Mouse (Mus musculus): ENCODE data around the gene Mgst1. TPM values are rescaled to one million over a fixed set of nuclear protein-coding genes. Genes with fewer than 3 reads are reported as not detected.

Mgst1 gene
- polyA plus RNA-seq, 1 experiment = 2.2 TPM

DNA sequence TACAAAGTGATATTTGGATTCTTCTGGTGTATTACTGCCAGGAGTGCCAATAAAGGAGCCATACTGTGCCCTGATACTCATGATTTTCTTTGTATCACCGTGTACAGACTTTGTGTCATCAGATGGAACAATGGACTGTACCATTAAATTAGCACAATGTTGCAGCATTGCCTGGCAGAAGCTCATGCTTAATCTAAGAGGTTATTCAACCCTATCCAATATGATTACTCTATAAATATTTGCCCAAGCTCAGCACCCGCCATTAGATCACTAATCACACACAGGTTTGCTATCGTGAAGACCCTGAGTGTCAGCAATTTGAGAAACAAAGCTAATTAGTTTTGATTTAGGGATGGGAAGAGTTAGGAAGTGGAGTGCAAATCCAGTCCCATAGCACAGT, 9.6 kb upstream of the Mgst1 start:
- Histone ChIP-seq H3K27me3 (ENCODE audit: control insufficient read depth, insufficient read depth, insufficient read length) (no peaks in the 10 kb centered on the region), H3K4me2 (ENCODE audit: low read depth) (no peak overlapping the region), H3K36me3 (ENCODE audit: control insufficient read depth, insufficient read depth) (no peaks in the 10 kb centered on the region), H3K4me3 (no peak overlapping the region), H3K79me2 (ENCODE audit: control insufficient read depth, insufficient read depth) (no peaks in the 10 kb centered on the region), H3ac (ENCODE audit: control insufficient read depth, insufficient read length) (no peak overlapping the region)
- TF ChIP-seq TCF3 (IDR thresholded peaks at IDR 0.05; ENCODE audit: insufficient read length, low read depth) (no peak), MYOD1 (IDR thresholded peaks at IDR 0.05; ENCODE audit: control insufficient read depth in 1 of 3, insufficient read length in 2 of 3, low read depth in 2 of 3) (no peak), USF1 (IDR thresholded peaks at IDR 0.05; ENCODE audit: low read depth) (no peak), POLR2AphosphoS2 (IDR thresholded peaks at IDR 0.05; ENCODE audit: insufficient read length, low read depth) (no peak), POLR2A (IDR thresholded peaks at IDR 0.05; ENCODE audit: insufficient read length, low read depth) (no peak), MYOG (IDR thresholded peaks at IDR 0.05; ENCODE audit: control insufficient read depth in 1 of 3, insufficient read depth in 1 of 3, insufficient read length in 2 of 3, low read depth in 2 of 3) (no peak), MAX (IDR thresholded peaks at IDR 0.05; ENCODE audit: low read depth) (no peak), TCF12 (IDR thresholded peaks at IDR 0.05; ENCODE audit: insufficient read depth, poor library complexity, severe bottlenecking) (no peak), E2F4 (IDR thresholded peaks at IDR 0.05; ENCODE audit: insufficient read depth) (no peak), REST (IDR thresholded peaks at IDR 0.05; ENCODE audit: insufficient read depth, insufficient read length) (no peak), SRF (IDR thresholded peaks at IDR 0.05; ENCODE audit: control insufficient read depth, insufficient read length, low read depth) (no peak), CEBPB (IDR thresholded peaks at IDR 0.05; ENCODE audit: insufficient read depth, poor library complexity, severe bottlenecking) (no peak)

DNA sequence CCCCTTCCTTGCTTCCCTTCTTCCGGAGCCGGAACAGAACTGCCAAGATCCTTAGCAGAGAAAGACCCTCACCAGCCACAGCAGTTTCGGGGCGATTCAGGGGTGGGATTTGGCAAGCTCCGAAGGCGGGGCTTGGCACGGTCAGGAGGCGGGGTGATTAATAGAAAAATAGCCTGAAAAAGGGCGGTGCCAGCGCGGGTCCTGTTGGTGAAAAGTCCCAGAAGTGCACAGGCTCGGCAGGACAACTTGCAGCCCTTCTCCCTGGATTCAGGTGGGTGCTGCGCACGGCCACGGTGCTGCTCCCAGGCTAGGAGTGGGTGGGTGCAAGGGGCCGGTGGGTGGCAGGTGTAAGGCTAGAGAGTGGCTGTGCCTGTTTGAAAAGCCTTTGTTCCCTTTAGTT, 220 bp downstream of the Mgst1 start:
- H3K36me3 ChIP-seq (ENCODE audit: control insufficient read depth, insufficient read depth) = no peaks in the 10 kb centered on the region

DNA sequence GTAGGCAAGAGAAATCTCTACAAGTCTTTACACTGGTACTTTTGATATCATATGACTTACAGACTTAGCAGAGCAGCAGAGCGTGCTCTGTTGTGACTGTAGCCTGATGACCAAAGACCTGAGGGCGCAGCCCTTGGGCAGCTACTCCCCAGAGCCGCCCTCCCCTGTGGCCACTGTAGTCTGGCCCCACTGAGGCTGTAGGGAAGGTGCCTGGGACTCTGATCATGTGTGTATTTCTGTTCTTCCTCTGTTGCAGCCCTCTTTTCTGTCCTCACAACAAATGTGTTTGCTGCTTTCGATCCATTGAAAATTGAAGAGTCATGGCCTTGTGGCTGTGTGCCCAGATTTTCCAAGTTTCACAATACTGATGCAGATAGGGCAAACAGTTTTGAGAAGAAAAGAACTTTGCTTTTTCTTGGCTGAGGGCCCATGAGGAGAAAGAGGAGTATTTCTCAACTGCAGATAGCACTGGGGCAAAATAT, 1.0 kb downstream of the Mgst1 start:
- TF ChIP-seq SRF (IDR thresholded peaks at IDR 0.05; ENCODE audit: control insufficient read depth, insufficient read length, low read depth) (no peak), CEBPB (IDR thresholded peaks at IDR 0.05; ENCODE audit: insufficient read depth, poor library complexity, severe bottlenecking) (no peak), REST (IDR thresholded peaks at IDR 0.05; ENCODE audit: insufficient read depth, insufficient read length) (no peak), USF1 (IDR thresholded peaks at IDR 0.05; ENCODE audit: low read depth) (no peak), MAX (IDR thresholded peaks at IDR 0.05; ENCODE audit: low read depth) (no peak), E2F4 (IDR thresholded peaks at IDR 0.05; ENCODE audit: insufficient read depth) (no peak), TCF3 (IDR thresholded peaks at IDR 0.05; ENCODE audit: insufficient read length, low read depth) (no peak)
- H3K4me3 ChIP-seq = no peak overlapping the region

More for the DNA sequence above, 220 bp downstream of the Mgst1 start:
- Histone ChIP-seq H3K27me3 (ENCODE audit: control insufficient read depth, insufficient read depth, insufficient read length) (no peaks in the 10 kb centered on the region), H3K4me3 (no peak overlapping the region), H3K4me2 (ENCODE audit: low read depth) (peak overlapping the region; percentile 61), H3ac (ENCODE audit: control insufficient read depth, insufficient read length) (no peak overlapping the region), H3K79me2 (ENCODE audit: control insufficient read depth, insufficient read depth) (no peaks in the 10 kb centered on the region)
- no peak for TF ChIP-seq E2F4 (IDR thresholded peaks at IDR 0.05; ENCODE audit: insufficient read depth)
- TF ChIP-seq POLR2A (IDR thresholded peaks at IDR 0.05; ENCODE audit: insufficient read length, low read depth) = no peak
- no peak for TF ChIP-seq TCF12 (IDR thresholded peaks at IDR 0.05; ENCODE audit: insufficient read depth, poor library complexity, severe bottlenecking)
- no peak for TF ChIP-seq REST (IDR thresholded peaks at IDR 0.05; ENCODE audit: insufficient read depth, insufficient read length)

DNA sequence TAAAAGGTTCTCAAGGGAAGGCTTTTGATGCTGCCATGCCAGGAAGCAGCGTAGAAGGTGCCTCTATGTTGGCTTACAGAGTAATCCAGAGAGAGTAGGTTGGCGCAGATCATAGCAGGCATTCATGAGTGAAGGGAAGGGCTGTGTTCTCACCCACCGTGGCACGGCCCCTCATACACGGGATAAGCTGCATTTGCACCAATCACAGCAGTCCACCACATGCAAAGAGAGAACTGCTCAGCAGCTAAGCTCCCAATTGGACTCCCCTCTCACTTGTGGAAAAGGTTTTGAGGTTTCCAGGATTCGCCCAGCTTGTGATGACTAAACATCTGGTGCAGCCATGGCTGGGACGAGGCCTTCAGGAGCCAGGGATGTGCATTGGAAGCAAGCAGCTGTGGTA, 2.5 kb downstream of the Mgst1 start:
- no peaks in the 10 kb centered on the region for H3K79me2 ChIP-seq (ENCODE audit: control insufficient read depth, insufficient read depth)
- no peaks in the 10 kb centered on the region for H3K36me3 ChIP-seq (ENCODE audit: control insufficient read depth, insufficient read depth)
- no peaks in the 10 kb centered on the region for H3K27me3 ChIP-seq (ENCODE audit: control insufficient read depth, insufficient read depth, insufficient read length)
- H3ac ChIP-seq (ENCODE audit: control insufficient read depth, insufficient read length) = no peak overlapping the region
- no peak overlapping the region for H3K4me2 ChIP-seq (ENCODE audit: low read depth)
- H3K4me3 ChIP-seq = no peak overlapping the region
- TF ChIP-seq SRF (IDR thresholded peaks at IDR 0.05; ENCODE audit: control insufficient read depth, insufficient read length, low read depth) = no peak
- no peak for TF ChIP-seq POLR2AphosphoS2 (IDR thresholded peaks at IDR 0.05; ENCODE audit: insufficient read length, low read depth)
- TF ChIP-seq REST (IDR thresholded peaks at IDR 0.05; ENCODE audit: insufficient read depth, insufficient read length) = no peak
- no peak for TF ChIP-seq MYOG (IDR thresholded peaks at IDR 0.05; ENCODE audit: control insufficient read depth in 1 of 3, insufficient read depth in 1 of 3, insufficient read length in 2 of 3, low read depth in 2 of 3)
- no peak for TF ChIP-seq CEBPB (IDR thresholded peaks at IDR 0.05; ENCODE audit: insufficient read depth, poor library complexity, severe bottlenecking)
- no peak for TF ChIP-seq MAX (IDR thresholded peaks at IDR 0.05; ENCODE audit: low read depth)
- no peak for TF ChIP-seq E2F4 (IDR thresholded peaks at IDR 0.05; ENCODE audit: insufficient read depth)

More for the DNA sequence above, 1.0 kb downstream of the Mgst1 start:
- Histone ChIP-seq H3K79me2 (ENCODE audit: control insufficient read depth, insufficient read depth) (no peaks in the 10 kb centered on the region), H3K27me3 (ENCODE audit: control insufficient read depth, insufficient read depth, insufficient read length) (no peaks in the 10 kb centered on the region), H3ac (ENCODE audit: control insufficient read depth, insufficient read length) (no peak overlapping the region), H3K4me2 (ENCODE audit: low read depth) (peak overlapping the region; percentile 61), H3K36me3 (ENCODE audit: control insufficient read depth, insufficient read depth) (no peaks in the 10 kb centered on the region)

DNA sequence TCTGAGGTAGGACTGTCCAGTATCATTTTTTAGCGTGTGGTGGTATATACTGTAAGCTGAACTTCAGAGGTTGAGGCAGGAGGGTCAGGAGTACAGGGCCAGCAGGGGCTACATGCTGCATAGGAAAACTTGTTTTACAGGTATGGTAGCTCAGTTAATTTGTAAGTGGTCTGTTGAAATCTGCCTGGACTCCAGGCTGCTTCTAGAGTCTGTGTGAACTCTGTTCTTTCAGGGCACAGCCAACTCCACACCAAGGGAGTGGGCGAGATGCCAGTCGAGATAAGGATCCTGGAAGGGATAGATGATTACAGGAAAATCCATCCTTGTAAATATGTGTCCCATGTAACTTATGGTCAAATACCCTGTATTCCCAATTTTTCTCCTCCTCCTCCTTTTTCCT, 3.3 kb downstream of the Mgst1 start:
- no peak for TF ChIP-seq TCF3 (IDR thresholded peaks at IDR 0.05; ENCODE audit: insufficient read length, low read depth)
- no peak for TF ChIP-seq MYOD1 (IDR thresholded peaks at IDR 0.05; ENCODE audit: control insufficient read depth in 1 of 3, insufficient read length in 2 of 3, low read depth in 2 of 3)
- TF ChIP-seq SRF (IDR thresholded peaks at IDR 0.05; ENCODE audit: control insufficient read depth, insufficient read length, low read depth) = no peak
- no peak for TF ChIP-seq TCF12 (IDR thresholded peaks at IDR 0.05; ENCODE audit: insufficient read depth, poor library complexity, severe bottlenecking)
- no peak for TF ChIP-seq MYOG (IDR thresholded peaks at IDR 0.05; ENCODE audit: control insufficient read depth in 1 of 3, insufficient read depth in 1 of 3, insufficient read length in 2 of 3, low read depth in 2 of 3)
- no peak for TF ChIP-seq MAX (IDR thresholded peaks at IDR 0.05; ENCODE audit: low read depth)
- no peak for TF ChIP-seq USF1 (IDR thresholded peaks at IDR 0.05; ENCODE audit: low read depth)
- no peak for TF ChIP-seq POLR2A (IDR thresholded peaks at IDR 0.05; ENCODE audit: insufficient read length, low read depth)
- no peak for TF ChIP-seq POLR2AphosphoS2 (IDR thresholded peaks at IDR 0.05; ENCODE audit: insufficient read length, low read depth)
- TF ChIP-seq CEBPB (IDR thresholded peaks at IDR 0.05; ENCODE audit: insufficient read depth, poor library complexity, severe bottlenecking) = no peak
- no peak for TF ChIP-seq E2F4 (IDR thresholded peaks at IDR 0.05; ENCODE audit: insufficient read depth)
- no peak for TF ChIP-seq REST (IDR thresholded peaks at IDR 0.05; ENCODE audit: insufficient read depth, insufficient read length)
- Histone ChIP-seq H3K27me3 (ENCODE audit: control insufficient read depth, insufficient read depth, insufficient read length) (no peaks in the 10 kb centered on the region), H3ac (ENCODE audit: control insufficient read depth, insufficient read length) (no peak overlapping the region), H3K4me2 (ENCODE audit: low read depth) (no peak overlapping the region), H3K4me3 (no peak overlapping the region), H3K36me3 (ENCODE audit: control insufficient read depth, insufficient read depth) (no peaks in the 10 kb centered on the region), H3K79me2 (ENCODE audit: control insufficient read depth, insufficient read depth) (no peaks in the 10 kb centered on the region)
